Mouse (Mus musculus): Measurements from ENCODE around the gene Prdm2.

The Prdm2 gene

DNA sequence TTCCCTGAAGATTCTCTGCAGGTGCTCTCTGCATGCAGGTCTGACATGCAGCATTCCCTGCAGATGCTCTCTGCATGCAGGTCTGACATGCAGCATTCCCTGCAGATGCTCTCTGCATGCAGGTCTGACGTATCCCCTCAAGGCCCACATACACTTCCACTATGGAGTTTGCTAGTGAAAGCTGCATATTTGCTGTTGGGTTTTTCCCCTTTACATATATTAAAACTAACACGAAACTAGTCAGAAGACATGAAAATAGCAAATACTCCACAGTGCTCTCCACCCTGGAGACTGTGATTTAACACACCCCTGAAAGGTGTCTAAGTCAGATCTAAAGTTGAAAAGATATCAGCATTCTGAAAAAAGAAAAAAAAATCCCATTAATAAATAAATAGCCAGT, 2.8 kb downstream of the Prdm2 start:
- DNase-seq = no peak

DNA sequence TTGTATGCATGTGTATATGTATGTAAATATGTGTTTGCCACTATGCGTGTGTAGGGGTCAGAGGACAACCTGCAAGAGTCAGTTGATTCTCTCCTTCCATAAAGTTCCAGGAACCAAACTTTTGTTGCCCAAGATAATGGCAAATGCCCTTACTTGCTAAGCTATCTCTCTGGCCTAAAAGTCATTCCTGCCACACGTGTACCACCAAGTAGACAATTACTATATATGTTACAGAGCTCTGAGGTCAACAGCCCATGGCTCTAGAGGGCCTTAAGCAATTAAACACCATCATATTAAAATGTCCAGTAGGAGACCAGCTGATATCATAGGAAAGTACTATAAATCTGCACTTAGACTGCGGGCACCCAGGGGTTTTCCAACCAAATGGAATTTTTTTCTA, 10.1 kb downstream of the Prdm2 start:
- DNase-seq = no peak

DNA sequence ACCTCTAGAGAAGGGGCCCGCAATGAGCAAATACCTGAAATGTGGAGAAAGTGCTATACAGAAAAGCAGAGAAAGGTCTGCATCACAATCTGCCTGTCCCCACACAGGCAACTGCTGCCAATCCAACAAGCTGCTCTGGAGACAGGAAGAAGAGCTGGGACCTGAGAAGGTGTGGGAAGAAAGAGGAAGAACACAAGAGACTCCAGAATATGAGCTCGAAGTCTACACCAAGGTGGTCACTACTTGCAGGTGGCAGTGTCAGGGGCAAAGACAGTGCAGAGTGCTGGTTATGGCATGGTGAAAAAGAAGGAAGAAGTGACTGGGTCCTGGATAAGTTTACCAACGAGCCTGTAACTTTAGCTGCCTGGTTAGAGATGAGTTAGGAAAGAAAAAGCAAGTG, 14.4 kb downstream of the Prdm2 start:
- DNase-seq = no peak

DNA sequence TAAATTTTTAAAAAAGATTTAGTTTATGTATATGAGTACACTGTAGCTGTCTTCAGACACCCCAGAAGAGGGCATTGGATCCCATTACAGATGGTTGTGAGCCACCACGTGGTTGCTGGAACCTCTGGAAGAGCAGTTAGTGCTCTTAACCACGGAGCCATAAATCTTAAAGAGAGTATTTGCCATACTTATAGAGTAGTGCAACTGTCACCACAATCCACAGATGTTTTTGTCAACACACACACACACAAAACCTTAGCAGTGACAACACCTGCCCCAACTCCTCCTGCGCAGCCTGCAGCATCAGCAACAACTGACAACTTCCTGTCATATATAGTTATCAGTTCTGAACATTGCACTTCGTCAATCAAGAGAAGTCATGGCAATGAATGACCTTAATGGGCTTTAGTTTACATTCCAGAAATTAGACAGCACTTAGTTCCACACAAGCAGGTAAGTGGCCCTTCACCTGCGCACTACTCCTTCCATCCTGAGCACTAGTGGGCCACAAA, 14.9 kb downstream of the Prdm2 start:
- no peak for DNase-seq

DNA sequence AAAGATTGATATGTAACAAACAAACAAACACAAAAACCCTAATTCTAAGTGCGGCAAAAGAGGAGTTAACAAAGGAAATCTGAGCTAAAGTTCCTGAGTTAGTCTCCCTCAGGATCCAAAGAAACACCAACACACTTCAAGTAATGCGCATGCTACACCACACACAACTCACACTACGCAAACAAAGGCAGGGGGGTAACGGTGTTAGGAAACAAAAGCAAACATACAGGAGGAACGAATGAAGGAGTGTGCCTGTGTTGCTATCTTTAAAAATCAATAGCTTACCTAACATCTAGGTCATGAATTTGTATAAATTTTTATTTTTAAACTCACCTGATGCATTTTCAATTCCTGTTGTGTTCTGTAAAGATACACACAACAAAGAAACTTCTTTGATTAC, 18.5 kb downstream of the Prdm2 start:
- no peak for DNase-seq

DNA sequence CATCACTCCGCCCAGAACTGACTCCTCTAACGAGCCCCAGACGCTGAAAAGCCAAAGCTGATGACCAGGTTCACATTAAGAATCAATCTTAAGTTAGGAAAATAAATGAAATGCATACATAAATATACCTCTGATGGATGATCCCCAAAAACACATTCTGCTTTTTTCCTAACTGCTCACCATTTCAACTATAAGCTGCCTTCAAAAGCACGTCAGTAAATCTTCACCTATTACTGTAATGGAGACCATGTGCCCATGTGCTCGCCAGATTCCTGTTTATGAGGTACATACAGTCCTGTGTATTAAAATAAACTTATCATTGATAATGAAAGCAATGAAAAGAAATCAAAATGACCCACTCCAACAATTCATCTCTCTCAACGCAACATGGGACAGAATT, 19.6 kb downstream of the Prdm2 start:
- no peak for DNase-seq

DNA sequence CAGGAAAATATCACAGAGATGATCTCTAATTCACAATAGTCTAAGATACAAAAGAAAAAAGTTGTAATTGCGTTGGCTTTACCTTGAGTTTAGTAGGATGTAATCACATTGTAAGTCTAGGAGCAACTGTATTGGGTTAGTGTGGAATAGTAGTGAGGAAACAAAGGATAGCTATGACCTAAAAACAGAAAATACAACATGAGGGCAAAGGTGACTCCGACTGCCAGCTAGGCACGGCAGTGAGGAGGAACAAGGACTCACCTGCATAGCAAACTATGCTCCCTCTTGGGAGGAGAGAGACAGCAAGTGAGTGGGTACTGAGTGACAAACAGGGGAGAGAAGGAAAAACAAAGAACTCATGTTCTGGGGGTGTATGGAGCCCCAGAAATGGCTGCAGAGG, 21.0 kb downstream of the Prdm2 start:
- DNase-seq = no peak

DNA sequence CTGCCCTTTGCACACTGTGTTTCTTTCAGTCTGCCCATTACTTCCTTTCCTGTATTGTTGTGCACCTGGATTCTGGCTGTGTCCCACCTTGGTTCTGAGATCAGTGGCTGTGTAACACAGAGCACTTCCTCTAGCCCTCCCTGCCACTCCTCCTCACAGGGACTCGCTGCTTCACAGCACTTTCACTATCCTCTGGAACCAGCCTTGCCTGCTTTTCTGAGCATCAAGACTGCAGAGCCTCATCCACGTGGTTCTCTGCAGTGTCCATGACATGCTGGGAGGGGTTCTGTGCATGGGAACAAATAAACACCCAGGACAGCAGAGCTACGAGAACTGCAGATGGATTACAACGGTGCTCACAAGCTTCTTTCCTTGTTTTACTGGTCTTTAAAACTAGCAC, 22.1 kb downstream of the Prdm2 start:
- no peak for DNase-seq

DNA sequence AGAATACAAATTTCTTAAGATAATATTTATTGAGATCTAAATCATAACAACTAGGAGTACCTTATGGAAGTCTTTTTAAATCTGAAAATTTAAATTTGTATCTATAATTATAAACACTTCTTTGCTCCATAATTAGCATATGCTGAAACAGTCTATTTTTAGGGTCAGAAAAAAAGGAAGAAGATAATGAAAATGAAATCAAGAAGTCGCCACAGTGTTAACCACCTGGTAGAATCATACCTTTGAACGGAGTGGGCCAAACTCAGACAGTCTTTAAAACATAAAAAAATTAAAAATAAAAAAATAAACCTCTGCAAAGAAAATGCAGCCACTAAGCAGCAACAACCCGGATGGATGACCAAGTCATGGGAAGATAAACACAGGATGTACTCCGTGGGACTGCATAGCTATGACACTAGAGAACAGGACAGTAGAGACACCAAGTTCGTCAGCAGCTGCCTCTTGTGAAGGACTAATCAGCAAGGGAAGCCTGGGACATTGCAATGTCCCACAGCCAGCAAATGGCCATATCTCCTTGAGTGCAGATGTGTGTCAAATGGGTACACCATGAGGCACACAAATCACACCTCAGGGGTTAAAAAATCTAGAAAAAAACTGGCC, 24.1 kb downstream of the Prdm2 start:
- no peak for DNase-seq

DNA sequence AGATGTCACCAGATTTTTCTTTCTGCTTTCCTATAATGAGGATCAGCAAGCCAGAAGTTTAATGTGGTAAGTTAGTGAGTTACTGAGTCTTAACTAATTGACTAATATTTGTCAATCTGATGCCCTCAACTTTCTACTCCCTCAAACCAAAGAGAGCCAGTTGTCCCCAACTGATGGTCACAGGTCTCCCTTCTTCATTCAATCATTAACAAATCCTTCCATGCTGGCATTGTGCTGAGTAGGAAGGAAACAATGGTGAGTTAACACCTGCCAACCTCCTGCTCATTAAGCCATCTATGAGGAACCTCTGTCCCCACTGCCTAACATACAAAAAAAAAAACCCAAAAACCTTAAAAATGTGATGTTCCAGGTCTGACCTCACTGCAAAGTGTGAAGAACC, 26.7 kb downstream of the Prdm2 start:
- DNase-seq = no peak

DNA sequence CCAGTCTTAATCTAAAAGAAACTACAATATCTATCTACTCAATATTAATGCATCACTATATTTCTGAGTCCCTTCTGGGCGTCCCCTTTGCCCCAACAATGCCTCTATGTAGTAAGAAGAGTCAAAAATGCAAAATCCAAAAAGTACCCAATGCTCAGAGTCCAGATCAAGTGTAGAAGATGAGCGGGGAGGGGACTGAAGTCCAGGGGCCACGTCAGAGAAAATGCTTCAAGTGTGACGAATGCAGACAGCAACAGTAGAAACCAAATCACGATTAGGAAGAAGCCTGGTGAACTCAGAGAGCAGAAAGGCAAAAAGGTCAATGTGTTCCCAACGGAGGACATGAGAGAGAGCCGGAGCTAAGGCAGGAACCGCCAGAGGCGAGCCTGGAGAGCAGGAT, 27.3 kb downstream of the Prdm2 start:
- DNase-seq = no peak

DNA sequence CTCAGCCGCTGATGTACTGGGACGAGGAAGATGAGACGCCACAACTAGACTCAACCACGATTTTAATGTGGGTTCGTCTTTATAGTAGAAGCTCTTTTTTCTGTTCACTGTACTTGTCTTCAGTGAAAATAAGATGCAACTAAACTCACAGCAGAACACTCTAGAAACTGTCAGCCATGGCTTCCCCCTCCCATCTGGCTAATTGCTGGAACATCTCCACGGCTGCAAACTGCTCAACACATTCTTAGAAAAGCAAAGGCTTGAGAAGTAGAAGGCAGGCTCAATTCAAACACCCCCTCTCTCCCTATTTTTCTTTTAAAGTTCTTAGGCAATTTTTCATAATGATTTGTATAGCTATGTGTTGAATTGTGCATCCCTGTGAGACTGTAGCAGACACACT, 29.7 kb downstream of the Prdm2 start:
- DNase-seq = peak; percentile 13

DNA sequence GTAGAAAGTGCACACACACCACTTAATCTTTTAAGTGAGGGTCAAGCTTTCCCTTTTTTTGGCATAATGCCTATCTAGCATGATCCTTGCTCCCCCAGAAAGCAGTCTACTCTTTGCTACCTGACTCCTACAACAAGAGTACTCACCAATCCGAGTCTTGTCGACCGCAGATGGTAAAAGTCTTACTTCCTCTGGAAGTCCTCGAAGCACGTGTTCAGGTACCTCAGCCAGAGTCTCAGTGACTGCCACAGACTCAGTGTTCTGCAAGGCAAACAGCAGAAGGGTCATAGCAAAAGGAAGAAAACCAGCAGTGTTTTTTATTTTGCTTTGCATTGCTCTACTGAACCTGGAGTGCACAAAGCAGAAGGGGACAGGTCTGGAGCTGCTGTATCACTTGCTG, 32.1 kb downstream of the Prdm2 start:
- no peak for DNase-seq

DNA sequence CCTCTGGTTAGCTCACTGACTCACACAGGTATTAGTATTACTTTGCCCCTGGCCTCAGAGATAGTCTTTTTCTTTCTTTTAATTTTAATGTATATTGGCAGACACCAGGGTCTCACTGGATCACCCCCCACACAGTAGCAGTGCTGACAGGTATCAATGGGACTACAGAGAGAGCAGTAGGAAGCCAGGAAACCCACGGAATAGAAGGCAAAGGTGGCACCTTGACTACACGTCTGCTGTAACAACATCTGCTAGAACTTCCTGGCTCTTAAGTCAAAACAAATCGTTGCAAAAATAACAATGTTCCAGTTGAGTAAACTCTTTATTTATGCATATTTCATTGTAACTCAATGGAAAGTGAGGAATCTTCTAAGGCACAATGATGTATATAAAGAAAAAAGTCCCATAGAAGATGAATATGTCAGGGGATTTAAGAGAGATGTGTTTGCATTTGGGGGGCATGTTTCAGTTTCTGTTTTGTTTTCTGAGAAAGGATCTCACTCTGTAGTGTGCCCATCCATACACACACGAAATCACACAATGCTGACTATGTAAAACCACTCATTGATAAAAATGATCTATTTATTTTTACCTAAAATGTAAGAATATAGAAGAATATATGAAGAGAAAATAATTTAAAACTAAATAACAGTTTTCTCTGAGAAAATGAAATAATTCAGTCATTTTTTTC, 41.0 kb downstream of the Prdm2 start:
- no peak for DNase-seq

DNA sequence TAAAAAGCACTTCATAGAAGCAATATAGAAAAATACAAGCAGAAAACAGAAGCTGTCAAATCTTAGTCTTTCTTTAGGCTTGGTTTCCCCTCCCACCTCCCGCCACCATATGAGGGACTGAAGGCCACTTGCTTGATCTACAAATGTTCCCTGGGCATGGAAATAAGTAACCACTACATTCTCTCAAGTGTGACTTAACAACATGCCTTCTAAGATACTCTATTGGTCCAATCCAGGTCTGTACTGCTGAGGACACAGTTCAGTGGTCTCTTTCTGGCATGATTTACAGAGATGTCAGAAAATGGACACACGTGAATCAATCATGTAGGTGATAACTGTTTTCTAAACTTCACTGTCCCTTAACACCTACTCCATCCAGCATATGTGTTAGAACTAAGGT, 42.5 kb downstream of the Prdm2 start:
- DNase-seq = no peak

DNA sequence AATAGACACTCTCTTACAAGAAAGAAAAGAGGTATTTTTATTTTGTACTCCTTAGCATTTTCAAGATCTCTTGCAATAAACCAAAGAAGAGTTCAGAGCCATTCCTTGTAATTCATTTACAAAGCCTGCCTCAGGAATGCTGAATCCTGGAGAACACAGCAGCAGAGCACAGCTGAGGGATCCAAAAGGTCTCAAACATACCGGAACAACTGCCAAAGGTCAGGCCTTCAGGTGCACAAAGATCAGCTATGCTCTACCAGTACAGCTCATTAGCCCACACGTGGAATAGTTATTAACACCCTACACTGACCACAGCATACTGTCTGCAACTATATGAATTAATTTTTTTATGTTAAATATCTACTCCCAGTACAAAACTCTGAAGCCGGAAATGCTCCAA, 44.7 kb downstream of the Prdm2 start:
- no peak for DNase-seq

DNA sequence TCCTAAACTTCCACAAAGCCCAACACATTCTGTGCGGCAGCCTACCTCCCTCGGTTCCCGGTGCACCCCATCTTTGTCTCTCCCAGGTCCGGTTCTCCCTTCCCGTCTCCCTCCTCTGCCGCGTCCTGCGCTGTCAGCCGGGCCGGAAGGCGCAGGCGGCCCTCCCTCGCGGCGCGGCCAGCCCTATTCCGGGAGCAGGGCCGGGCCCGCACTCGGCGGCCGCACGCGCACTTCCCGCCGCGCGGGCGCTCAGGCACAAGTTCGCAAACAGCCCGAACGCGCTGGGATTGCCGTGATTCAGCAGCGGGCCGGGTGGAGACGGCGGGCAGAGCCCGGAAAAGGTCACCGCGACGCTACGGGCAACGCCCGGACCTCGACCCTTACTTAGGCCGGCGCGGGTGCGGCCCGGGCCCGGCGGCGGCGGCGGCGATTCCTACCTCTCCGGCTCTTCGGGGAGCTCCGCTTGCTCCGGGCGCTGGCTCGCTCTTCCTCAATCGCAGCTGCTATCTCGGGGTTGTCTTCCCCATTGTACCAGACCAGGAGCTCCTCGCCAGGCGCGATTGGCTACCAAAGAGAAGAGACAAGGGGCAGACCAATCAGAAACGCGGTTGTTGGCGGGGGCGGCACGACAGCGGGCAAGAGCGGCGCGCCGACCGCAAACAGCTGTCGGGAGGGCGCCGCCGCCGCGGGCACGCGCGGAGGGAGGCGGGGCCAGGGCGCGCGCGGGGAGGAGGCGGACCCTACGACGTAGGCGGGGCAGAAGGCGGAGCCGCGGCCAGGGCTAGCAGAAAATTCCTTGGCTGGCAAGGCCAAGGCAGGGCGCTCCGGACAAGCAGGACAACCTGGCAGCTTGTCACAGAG, 50.9 kb downstream of the Prdm2 start:
- peak; percentile 98 for DNase-seq

DNA sequence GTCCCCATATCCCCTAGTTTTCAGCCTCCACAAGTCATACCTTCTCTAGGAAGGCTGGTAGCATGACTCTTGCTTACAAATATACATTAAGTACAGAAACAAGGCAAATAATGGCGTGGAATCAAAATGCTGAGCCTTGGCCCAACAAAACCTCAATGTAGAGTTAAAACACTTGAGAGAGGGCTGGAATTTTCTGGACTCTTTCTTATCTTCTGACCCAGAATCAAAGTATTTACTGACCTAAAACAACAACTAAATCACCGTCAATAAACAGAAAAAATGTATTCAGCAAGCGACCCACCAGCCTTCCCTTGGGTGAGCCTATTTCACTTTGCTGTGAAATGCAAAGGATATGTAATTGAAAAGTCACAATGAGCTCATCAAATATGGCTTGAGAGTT, 52.0 kb downstream of the Prdm2 start:
- DNase-seq = no peak

DNA sequence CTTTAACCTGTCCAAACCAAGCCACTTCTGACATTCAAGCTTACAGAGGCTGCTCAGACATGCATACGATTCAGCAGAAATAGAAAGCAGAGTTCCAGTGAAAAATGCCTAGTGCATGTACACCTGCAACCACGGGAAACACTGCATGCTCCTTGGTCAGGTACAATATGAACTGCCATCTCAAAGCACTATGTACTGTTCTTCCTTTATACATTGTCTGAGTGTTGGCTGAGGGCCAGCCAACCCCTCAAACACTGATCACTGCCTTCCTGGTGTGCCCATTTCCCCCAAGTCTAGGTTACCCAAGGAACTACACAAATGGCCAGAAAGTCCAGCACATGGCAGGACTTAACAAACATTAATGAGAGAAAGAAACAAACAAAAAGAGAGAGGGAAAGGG, 53.5 kb downstream of the Prdm2 start:
- no peak for DNase-seq

DNA sequence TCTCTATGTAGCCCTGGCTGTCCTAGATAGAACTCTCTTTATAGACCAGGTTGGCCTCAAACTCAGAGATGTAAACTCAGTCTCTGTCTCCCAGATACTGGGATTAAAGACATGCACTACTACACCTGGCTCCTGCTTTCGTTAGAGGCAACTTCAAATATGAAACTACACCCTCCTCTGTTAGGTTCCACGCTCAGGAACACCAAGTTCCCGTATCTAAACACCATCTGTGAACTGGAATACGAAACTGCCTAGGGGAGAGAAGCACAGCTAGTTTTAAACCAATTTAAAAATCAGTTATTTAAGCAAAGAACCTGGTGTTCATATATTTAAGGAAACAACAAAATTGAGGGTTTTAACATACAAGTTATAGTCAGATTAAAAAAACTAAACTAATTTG, 56.9 kb downstream of the Prdm2 start:
- DNase-seq = no peak

DNA sequence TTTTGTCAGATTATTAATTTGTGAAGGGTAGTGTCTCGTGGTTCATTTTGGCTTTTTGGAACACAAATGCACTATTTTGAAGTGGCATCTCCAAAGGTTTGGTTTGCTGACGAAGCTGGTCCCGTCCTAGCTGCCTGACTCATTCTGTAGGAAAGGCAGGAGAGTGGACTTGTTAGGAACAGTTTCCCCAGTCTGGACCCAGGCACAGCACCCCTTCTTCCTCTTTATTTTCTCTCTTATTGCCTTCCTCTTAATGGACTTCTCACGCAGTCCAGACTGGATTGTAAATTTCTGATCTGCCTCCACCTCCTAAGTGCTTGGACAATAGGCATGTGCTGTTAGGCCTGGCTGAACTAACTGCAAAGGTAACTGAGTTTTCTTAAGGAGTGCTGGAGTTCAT, 57.8 kb downstream of the Prdm2 start:
- no peak for DNase-seq

DNA sequence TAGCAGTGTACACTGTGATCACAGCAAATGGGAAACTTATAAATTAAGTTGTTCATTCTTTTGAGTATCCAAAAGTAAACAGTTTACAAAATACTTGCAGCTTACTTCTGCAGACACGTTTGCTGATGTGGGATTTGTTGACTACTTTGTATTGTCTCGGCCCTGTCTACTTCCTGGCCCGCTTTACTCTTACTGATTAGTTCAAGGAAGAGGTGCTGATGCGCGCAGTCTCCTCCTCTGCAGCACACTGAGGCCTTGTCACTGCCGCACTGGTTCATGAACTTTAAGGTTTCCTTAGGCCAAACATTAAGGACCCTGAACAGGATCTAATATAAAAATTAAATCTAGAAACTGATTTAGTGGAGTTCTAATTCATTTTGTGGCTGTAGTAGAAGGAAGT, 58.2 kb downstream of the Prdm2 start:
- no peak for DNase-seq

DNA sequence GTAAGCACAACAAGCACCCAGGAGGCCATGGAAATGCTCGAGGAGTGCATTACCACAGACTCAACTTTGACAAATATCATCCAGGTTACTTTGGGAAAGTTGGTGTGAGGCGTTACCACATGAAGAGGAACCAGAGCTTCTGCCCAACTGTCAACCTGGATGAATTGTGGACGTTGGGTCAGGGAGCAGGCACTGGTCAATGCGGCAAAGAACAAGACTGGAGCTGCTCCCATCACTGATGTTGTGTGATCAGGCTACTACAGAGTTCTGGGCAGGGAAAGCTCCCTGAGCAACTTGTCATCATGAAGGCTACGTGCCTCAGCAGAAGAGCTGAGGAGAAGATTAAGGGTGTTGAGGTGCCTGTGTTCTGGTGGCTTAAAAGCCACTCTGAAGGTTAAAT, 60.2 kb downstream of the Prdm2 start:
- no peak for DNase-seq

DNA sequence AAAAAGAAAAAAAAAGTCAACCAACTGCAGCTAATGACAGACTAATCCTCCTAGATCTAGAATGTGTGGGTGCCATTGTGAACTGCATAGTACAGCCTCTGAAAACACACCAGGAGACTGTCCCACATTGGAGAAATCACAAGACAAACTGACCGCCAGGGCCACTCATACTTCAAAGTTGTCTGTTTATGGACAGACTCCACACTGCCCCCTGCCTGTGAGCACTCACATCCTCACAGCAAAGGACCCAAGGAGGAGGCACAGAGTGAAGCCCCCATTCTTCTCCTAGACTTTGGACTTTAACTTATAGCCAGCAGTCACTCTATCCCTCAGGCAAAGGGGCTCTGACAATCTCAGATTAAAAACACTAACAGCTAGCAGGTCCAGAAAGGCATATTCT, 61.5 kb downstream of the Prdm2 start:
- peak; percentile 31 for DNase-seq
